Mouse (Mus musculus) gastrocnemius, adult 8-10 months (tissue): ENCODE results near the gene Bik. TPM values are rescaled to one million over a fixed set of nuclear protein-coding genes. Genes with fewer than 3 reads are reported as not detected.
A peak's percentile ranks its signal among the peaks of the same experiment; 100 is the strongest.

Experiments
- DNase-seq, 2 experiments: peaks; one replicate each; pipeline ENCODE4 v3.0.0; 2022; ENCODE audit warnings: low spot score in 2 of 2
- total RNA-seq, 4 experiments: library from RNA; stranded (reverse); gene quantifications; 2 replicates each; pipeline ENCODE4 v1.2.4; 2022

The Bik gene
- total RNA-seq, 4 experiments from 2014 or later = 1.1 to 2.5 (median 2.1) TPM

DNA sequence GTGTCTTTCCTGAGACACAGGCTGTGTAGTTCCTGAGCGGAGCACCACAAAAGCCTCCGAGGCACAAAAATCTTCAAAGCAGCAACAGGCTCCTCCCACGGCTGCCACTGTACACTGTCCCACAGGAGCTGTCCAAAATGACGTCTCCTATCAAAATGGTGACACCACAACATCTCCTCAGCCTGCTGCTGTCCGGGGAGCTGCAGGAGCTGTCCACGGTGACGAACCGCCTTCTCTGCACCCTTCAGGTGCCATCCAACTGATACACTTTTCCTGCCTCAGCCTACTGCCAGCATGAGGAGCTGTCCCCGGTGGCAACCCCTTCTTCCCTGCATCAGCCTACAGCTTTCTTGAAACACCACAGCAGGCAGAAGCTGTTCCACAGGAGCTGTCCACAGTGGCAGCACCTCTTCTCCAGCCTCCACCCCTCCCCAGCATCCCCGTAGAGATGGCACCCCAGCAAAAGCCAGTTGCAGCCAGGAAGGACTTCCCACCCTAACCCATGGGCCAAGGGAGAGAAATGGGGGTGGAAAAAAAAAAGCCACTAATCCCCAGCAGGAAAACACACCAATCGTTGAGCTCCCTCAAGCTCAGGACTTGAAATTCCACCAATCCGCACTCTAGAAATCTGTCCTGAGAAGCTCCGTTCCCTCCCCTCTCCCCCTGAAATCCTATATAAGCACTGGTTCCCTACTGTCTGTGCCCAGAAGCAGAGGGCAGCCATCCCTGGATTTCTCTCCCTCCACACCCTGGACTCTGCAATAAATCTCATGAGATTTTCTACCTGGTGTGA is 14.0 kb upstream of the Bik start:
- no peak for DNase-seq

DNA sequence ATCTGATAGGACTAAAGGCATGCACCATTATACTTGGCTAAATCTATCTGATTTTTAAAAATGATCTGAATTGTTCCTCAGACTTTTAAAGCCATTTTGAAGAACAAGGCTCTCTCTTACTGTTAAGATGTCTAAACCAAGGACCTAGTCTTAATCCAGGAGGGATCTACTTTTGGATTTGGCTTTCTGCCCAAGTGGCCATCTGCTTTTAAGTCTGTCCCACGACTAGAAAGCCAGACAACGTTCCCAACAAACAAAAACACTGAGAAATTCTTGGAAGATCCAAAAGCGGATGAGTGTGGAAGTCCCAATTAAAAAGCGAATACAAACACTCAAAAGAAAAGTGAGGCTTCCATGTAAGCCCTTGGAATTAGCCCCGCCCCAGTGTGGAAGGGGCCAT is 11.6 kb upstream of the Bik start:
- DNase-seq = no peak

DNA sequence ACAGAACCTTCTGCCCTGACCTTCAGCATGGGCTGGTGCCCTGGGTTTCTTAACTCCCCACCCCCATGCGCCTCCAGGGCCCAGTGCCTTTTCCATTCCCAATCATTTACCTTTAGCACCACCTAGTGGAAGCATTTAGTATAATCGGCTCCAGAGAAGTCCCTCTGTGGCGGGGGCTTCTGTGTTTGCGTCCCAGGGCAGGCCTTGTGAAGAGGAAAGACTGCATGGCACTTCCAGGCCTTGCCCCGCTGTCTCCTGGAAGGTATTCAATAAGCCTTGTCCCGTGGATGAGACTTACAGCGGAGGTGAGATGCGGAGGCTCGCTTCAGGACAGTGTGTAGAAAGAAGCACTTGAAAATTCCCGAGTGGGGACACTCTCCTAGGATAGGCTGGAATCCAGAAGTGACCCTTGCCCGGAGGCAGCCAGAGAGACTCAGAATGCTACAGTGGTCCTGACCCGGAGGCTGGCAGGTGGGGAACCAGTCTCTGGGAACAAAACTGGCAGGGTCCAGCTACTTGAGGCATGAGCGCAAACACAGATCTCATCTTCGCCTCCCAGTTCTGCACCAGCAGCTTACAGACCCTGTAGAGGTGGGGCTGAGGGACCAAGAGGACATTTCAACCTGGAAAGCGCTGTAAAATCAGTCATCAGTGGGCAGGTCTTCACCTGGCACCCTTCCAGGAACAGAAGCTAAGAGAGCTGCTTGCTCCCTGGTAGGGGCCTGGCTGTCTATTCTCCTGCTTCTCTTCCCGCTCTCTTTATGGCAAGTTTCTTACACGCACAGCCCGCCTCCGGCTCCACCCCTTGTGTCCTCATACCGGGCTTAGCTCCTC is 8.2 kb upstream of the Bik start:
- peak; percentile 55 for DNase-seq

DNA sequence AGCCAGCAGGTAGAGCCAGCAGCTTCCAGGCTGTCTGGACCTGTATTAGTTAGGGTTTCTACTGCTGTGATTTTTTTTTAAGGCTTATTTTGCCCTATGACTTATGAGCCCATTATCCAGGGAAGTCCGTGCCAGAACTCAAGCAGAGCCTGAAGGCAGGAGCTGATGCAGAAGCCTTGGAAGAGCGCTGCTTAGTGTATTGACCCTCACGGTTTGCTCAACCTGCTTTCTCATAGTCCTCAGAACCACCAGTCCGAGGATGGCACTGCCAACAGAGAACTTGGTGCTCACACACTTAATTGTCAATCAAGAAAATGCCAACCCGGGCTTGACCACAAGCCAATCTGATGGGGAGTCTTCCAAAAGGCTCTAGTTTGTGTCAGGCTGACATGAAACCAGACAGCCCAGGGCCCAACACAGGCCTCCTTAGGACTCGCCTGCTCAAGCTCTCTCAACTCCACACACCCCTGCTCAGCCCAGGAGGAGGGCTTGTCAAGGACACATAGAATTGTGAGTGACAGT is 5.7 kb upstream of the Bik start:
- no peak for DNase-seq

DNA sequence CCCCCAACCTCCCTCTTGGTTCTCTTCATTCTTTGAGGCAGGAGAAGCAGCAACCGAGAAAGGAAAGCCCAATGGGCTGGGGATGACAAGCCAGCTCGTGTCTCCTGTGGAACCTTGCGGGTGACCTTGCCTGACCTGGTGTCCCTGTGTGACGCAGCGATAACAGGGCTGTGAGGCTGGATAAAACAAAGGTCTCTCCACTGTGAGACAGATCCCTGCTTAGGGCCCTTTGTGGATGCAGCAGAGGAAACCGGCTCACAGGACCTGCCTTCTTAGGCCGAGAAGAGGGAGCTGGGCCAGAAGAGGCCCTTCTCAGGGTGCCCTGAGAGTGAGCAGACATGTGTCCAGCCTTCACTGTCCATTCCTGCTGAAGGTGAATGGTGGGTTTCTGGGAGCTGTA is 3.5 kb upstream of the Bik start:
- DNase-seq = no peak

DNA sequence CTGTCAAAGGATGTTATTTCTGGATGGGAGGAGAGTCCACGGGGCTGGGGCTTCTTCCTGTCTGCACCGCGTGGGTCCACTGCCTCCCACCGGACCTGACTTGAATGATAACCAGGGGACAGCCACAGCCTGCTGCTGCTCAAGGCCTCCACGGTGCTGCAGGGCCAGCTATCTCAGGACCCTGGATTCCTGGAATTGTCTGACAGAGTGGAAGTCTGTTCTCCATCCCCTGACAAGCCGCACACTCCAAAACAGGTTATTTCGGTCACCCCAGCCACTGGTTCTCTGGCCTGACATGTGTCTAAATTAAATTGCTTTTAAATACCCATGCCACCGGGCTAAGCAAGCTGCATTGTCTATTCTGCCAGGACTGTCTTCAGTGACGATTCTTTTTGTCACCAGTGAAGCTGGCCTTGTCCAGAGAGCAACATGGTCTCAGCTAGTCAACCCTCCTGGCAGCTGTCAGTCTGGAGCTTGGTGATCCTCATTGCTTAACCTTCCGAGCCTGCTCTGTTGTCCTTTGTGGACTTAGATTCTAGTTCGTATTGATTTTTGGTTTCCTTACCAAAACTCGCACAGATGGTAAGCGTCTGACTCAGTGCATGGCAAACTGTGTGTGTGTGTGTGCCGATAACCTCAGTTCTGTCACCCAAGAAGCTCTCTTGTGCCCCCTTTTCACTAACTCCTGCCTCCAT is 2.9 kb upstream of the Bik start:
- DNase-seq = no peak

DNA sequence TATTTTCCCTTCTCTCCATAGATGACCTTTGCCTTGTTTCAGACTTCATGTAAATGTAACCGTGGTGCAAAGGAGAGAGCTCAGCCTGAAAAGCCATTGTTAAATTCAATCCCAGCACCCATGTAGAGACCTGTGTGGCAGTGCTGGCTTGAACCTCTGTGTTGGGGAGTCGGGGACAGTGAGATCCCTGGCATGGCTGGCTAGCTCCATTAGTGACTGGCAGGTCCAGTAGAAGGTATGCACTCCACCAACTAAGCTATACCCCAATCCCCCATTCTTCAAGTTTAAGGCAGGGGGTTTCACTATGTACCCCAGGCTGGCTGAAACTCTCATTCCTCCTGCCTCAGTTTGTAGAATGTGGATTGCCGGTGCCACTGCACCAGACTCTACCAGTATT is 2.3 kb upstream of the Bik start:
- no peak for DNase-seq

DNA sequence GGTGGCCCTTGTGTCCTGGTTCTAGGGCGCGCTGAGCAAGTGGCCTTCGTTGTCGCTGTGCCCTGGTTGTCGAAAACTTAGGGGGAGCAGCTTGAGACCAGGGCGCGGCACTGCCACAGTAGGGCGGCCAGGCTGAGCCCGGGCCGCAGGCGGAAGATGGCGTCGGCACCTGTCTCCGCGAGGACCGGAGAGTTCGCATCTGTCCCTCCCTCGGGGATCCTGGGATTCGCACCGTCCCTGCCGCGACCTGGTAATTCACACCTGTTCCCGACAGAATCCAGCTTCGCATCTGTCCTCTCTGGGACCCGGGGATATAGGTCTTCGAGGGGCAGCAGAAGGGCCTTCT is 403 bp downstream of the Bik start:
- DNase-seq = no peak

GRCm38 (mm10) chr15:83527747-83528146 is 1.1 kb downstream of the Bik start:
- no peak for DNase-seq

DNA sequence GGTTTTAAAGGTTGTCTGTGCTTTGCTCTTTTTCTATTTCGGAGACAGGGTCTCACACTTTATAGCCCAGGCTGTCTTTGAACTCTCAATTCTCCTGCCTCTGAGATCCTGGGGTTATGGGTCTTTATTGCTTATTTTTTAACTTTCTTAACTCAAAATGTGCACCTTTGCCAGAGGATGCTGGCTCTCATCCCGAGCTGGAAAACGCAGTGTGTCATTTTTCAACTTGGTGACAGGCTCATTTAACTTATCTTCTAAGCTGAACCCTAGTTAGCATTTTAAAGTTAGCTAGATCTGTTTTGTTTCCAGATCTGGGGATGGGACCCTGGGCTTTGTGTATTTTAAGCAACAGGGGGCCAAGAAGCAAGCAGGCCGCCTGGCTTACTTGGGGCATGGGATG is 2.2 kb downstream of the Bik start:
- DNase-seq = no peak

DNA sequence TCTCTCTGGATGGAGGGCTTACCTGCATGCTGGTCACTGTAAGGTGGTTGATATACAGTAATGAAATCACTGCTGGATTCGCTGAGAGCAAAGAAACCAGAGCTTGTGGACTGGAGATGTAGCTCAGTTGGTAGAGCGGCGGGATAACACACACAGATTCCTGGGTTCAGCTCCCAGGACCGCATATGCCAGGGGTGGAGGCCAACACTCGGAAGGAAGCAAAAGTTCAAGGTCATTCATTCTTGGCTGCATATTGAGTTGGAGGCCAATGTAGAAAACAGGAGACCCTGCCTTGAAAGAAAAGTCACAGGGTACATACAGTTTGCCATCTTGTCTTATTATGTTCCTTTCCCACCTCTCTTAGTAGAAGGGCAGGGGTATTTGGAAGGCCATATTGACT is 3.1 kb downstream of the Bik start:
- no peak for DNase-seq

GRCm38 (mm10) chr15:83530233-83530632 is 3.6 kb downstream of the Bik start:
- no peak for DNase-seq

DNA sequence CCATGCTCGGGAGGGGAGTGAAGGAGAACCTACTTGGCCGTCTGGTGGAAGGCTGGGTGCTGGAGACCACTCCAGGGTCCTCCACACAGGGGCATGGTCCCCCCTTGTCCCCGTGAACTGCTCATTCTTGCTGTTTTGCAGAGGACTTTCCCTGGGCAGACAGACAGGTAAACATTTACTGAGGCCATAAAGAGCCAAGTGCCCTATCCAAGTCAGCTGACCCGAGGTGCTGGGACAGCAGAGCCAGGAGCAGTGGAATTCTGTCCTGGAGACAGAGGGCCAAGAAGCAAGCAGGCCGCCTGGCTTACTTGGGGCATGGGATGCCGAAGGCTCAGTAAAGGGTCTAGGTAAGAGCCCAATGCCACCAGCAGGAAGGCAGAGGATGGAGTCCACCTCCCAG is 4.0 kb downstream of the Bik start:
- DNase-seq = peak in 1 of 2 experiments; percentile 22

- no peak for DNase-seq
Observed at GRCm38 (mm10) chr15:83531961-83532469, 5.4 kb downstream of the Bik start.

- DNase-seq = no peak
Observed at GRCm38 (mm10) chr15:83532606-83533005, 5.9 kb downstream of the Bik start.

DNA sequence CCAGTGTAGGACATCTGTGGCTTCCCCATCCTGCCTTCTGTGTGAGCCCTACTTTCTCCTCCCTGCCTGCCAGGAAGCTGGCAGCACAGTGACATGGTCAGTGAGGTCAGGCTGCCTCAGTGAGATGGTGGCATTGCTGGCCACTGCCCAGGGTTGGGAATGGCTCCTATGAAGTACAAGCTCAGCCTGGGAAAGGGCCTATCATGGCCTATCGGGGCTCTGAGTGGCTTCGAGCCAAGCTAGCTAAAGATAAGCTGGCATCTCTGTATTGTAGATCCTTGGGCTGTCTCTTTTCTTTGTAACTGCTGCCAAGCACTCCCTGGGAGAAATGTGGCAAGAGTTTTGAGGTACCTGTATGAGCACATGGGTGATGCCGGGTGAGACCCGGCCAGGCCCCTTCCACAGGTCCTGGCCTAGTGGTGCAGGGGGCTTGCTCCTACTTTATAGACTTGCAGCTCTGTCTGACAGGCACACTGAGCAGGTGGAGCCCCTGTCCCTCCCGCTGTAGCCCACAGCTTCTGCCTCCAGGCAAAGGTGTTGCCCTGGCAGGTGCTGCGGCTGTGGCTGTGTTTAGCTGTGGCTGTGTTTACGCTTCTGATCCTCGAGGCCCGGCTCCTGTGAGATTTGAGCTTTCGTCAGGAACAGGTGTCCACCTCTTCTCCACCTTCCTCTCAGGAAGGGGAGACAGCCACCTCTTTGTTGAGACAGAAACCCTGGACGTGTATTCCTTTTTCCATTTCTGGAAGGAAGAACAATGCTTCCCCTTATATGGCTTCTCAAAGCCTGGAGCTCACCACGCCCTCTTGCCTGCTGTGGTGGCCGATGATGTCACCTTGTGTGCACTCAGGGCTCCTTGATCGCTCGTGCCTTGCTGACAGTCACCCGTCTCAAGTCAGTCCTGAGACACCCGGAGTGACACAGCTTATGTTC is 8.6 kb downstream of the Bik start:
- no peak for DNase-seq

GRCm38 (mm10) chr15:83535890-83536231 is 9.2 kb downstream of the Bik start:
- DNase-seq = no peak

DNA sequence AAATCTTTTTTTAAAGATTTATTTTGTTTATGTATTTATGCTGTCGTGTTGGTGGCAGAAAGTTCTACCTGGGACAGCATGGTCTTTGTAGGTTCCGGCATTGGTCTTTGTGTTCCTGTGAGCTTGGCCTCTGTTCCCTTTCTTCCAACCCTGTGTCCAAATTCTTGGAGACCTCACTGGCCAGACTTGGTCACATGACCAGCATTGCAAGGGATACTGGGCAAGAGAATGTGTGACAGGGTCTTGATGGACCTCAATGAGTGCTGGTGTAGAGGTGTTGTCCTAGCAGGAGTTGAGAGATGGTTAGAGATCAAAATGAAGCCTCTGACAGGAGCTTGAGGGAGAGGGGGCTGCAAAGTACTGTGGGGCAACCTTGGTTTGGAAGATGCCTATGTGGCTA is 12.2 kb downstream of the Bik start:
- DNase-seq = no peak

- peak; percentile 59 to 73 for DNase-seq
Observed at GRCm38 (mm10) chr15:83539905-83540304, 13.2 kb downstream of the Bik start.

DNA sequence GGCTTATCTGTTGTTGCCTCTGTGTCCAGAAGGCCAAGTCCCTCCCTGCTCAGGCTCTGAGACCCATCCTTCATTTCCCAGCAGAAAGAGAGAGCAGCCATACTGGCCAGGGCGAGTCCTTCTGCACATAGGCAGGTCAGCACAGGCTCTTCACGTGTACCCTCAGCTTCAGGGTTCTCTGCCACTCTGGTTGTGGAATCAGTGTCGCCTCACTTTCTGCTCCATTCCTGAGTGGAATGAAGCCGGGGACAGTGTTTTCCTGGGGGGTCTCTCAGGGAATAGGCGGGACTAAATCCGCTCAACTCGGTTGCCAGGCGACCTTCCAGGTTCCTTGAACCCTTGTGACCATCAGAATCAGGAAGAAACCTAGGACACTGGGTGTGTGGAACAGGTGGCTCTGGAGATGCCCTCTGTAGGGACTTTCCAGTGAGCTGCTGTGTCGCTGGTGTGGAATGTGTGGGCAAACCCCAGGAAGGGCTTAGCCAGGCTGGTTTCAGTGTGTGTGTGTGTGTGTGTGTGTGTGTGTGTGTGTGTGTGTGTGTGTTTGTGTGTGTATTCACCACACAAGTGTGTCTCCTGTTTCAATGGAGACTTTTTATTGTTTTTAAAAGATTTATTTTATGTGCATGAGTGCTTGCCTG is 15.1 kb downstream of the Bik start:
- DNase-seq = no peak
